Mouse (Mus musculus) G1E (cell line): ENCODE measurements at regions not wholly inside any gene's neighbourhood (a gene's known extent, or its start where the extent isn't known, plus 50 kb on each side); places are given as distances from the start of the nearest gene placed in this dataset.

ENCODE experiments used
- CTCF ChIP-seq: IDR thresholded peaks from 2 replicates; pipeline ENCODE4 v1.5.1; 2012; ENCODE audit warnings: low read depth, low read length, inconsistent platforms, mixed read lengths
- GATA1 ChIP-seq: IDR thresholded peaks from 2 replicates; pipeline ENCODE4 v1.6.1; 2012; ENCODE audit warnings: borderline replicate concordance, low read length, inconsistent platforms, mixed read lengths

- TF ChIP-seq CTCF (no peak), GATA1 (no peak)
Measured at GRCm38 (mm10) chr13:57364396-57364795, 468.6 kb upstream of the Trpc7 start.
